Comparison of ENCODE assay signal across 10 mouse cellular contexts in genomic region chr11:50212060-50212739, GRCm38 (mm10). TPM values are rescaled to one million over a fixed set of nuclear protein-coding genes. Genes with fewer than 3 reads are reported as not detected.
DNase-seq lines count a peak whose midpoint lies in the region; ATAC-seq and TF ChIP-seq lines count a peak whose summit lies in the region.
"Had no signal": no experiment of that assay in that cellular context is flagged by ENCODE, and none has a peak within 500 bp of the region (broad histone marks: within the 10 kb centered on the region; RNA-seq: fewer than 3 reads in every experiment).

No protein-coding gene starts in this region.

- H3K79me2 ChIP-seq in C2C12 (ENCODE audit: control insufficient read depth, insufficient read depth) = peaks cover 47% of the 10 kb centered on the region

- no peak overlapping the region for H3K9ac ChIP-seq in forebrain, embryonic 11.5 days (ENCODE audit: low read length)
- H3K9ac ChIP-seq in kidney, embryonic 14.5 days (ENCODE audit: low read depth, low read length) = no peak overlapping the region
- no peak overlapping the region for H3K9ac ChIP-seq in intestine, postnatal 0 days (ENCODE audit: low read depth, low read length)
- H3K9ac ChIP-seq in midbrain, embryonic 11.5 days (ENCODE audit: low read length) = no peak overlapping the region

- no peaks in the 10 kb centered on the region for H3K27me3 ChIP-seq in forebrain, embryonic 10.5 days (ENCODE audit: poor library complexity, severe bottlenecking)
- H3K27me3 ChIP-seq in forebrain, embryonic 11.5 days (ENCODE audit: control insufficient read depth, insufficient read depth, low read length) = no peaks in the 10 kb centered on the region
- H3K27me3 ChIP-seq in kidney, embryonic 14.5 days (ENCODE audit: control insufficient read depth, insufficient read depth, low read length) = no peaks in the 10 kb centered on the region
- H3K27me3 ChIP-seq in C2C12 (ENCODE audit: control insufficient read depth, insufficient read depth, insufficient read length) = no peaks in the 10 kb centered on the region
- H3K27me3 ChIP-seq in intestine, postnatal 0 days (replicated peaks; ENCODE audit: control insufficient read depth, insufficient read depth, low read length) = no peaks in the 10 kb centered on the region
- no peaks in the 10 kb centered on the region for H3K27me3 ChIP-seq in midbrain, embryonic 11.5 days (ENCODE audit: control insufficient read depth, insufficient read depth, low read length)

- 74% methylated on average over 3 of the region's 3 CpGs for WGBS in forebrain, embryonic 10.5 days
- 81% methylated on average over 3 of the region's 3 CpGs for WGBS in forebrain, embryonic 11.5 days
- WGBS in kidney, embryonic 14.5 days = 66% methylated on average over 3 of the region's 3 CpGs
- 61% methylated on average over 3 of the region's 3 CpGs for WGBS in intestine, postnatal 0 days
- WGBS in midbrain, embryonic 11.5 days = 77% methylated on average over 3 of the region's 3 CpGs

- H3K4me3 ChIP-seq in forebrain, embryonic 10.5 days = no peak overlapping the region
- H3K4me3 ChIP-seq in forebrain, embryonic 11.5 days (ENCODE audit: low read depth, low read length) = no peak overlapping the region
- no peak overlapping the region for H3K4me3 ChIP-seq in kidney, embryonic 14.5 days (ENCODE audit: low read length)
- no peak overlapping the region for H3K4me3 ChIP-seq in C2C12 (ENCODE audit: insufficient read depth, poor library complexity, severe bottlenecking)
- H3K4me3 ChIP-seq in intestine, postnatal 0 days (ENCODE audit: low read depth, low read length) = no peak overlapping the region
- no peak overlapping the region for H3K4me3 ChIP-seq in midbrain, embryonic 11.5 days (ENCODE audit: low read depth, low read length)

- H3K9me3 ChIP-seq in forebrain, embryonic 10.5 days = no peaks in the 10 kb centered on the region
- no peaks in the 10 kb centered on the region for H3K9me3 ChIP-seq in forebrain, embryonic 11.5 days (ENCODE audit: control insufficient read depth, low read length)
- no peaks in the 10 kb centered on the region for H3K9me3 ChIP-seq in kidney, embryonic 14.5 days (ENCODE audit: control insufficient read depth, low read length)
- H3K9me3 ChIP-seq in intestine, postnatal 0 days (ENCODE audit: control insufficient read depth) = no peaks in the 10 kb centered on the region
- no peaks in the 10 kb centered on the region for H3K9me3 ChIP-seq in midbrain, embryonic 11.5 days (ENCODE audit: control insufficient read depth, low read length)

- peaks cover 31% of the 10 kb centered on the region for H3K79me3 ChIP-seq in C2C12 (ENCODE audit: low read depth)

- TF ChIP-seq CTCF in C2C12 (IDR thresholded peaks at IDR 0.05; ENCODE audit: control insufficient read depth, insufficient read depth, insufficient read length) = no peak
- TF ChIP-seq CTCF in intestine, postnatal 0 days (IDR thresholded peaks at IDR 0.05; ENCODE audit: low read depth) = no peak

- peak overlapping the region; percentile 22 for H3ac ChIP-seq in C2C12 (ENCODE audit: control insufficient read depth, insufficient read length, low read depth)

- H3K36me3 ChIP-seq in forebrain, embryonic 10.5 days (replicated peaks) = peaks cover 14% of the 10 kb centered on the region
- H3K36me3 ChIP-seq in forebrain, embryonic 11.5 days (ENCODE audit: control insufficient read depth, insufficient read depth, low read length) = no peaks in the 10 kb centered on the region; the same call in 1 of the 2 replicates
- H3K36me3 ChIP-seq in kidney, embryonic 14.5 days (ENCODE audit: control insufficient read depth, insufficient read depth, low read length) = peaks cover 9% of the 10 kb centered on the region
- H3K36me3 ChIP-seq in C2C12 (ENCODE audit: control insufficient read depth, insufficient read depth) = peaks cover 21% of the 10 kb centered on the region
- peaks cover 10% of the 10 kb centered on the region for H3K36me3 ChIP-seq in intestine, postnatal 0 days (ENCODE audit: control insufficient read depth, insufficient read depth)
- H3K36me3 ChIP-seq in midbrain, embryonic 11.5 days (ENCODE audit: control insufficient read depth, insufficient read depth, low read length) = peaks cover under 1% of the 10 kb centered on the region; the same call in 1 of the 2 replicates

- no peak for DNase-seq in forebrain, embryonic 10.5 days (ENCODE audit: extremely low spot score, low spot score)
- no peak for DNase-seq in forebrain, embryonic 11.5 days (ENCODE audit: low spot score)
- DNase-seq in kidney, adult 8-10 months = no peak
- DNase-seq in midbrain, embryonic 11.5 days (ENCODE audit: low spot score, missing footprints) = no peak
- DNase-seq: left cerebral cortex, postnatal 4 days had no signal

- H3K4me2 ChIP-seq in forebrain, embryonic 11.5 days (ENCODE audit: low read depth, low read length, severe bottlenecking) = no peak overlapping the region
- H3K4me2 ChIP-seq in kidney, embryonic 14.5 days (replicated peaks; ENCODE audit: low read depth, low read length) = no peak overlapping the region
- no peak overlapping the region for H3K4me2 ChIP-seq in intestine, postnatal 0 days (replicated peaks; ENCODE audit: low read depth)
- H3K4me2 ChIP-seq in midbrain, embryonic 11.5 days = no peak overlapping the region

- peaks cover 48% of the 10 kb centered on the region for H3K4me1 ChIP-seq in forebrain, embryonic 10.5 days
- peaks cover 4% of the 10 kb centered on the region; the same call in 1 of the 2 replicates for H3K4me1 ChIP-seq in forebrain, embryonic 11.5 days (replicated peaks; ENCODE audit: control insufficient read depth, insufficient read depth, low read length)
- peaks cover 19% of the 10 kb centered on the region for H3K4me1 ChIP-seq in kidney, embryonic 14.5 days (ENCODE audit: control insufficient read depth, insufficient read depth, low read length)
- H3K4me1 ChIP-seq in intestine, postnatal 0 days (replicated peaks; ENCODE audit: control insufficient read depth, insufficient read depth, low read length) = peaks cover 3% of the 10 kb centered on the region; the same call in 1 of the 2 replicates
- H3K4me1 ChIP-seq in midbrain, embryonic 11.5 days (ENCODE audit: control insufficient read depth, insufficient read depth, low read length) = peaks cover 11% of the 10 kb centered on the region

- no peak for ATAC-seq in forebrain, embryonic 11.5 days (replicated peaks; ENCODE audit: low FRiP score)
- ATAC-seq in kidney, embryonic 14.5 days (ENCODE audit: low FRiP score, low TSS enrichment) = no peak
- ATAC-seq in intestine, postnatal 0 days = no peak
- ATAC-seq in megakaryocyte progenitor cell, adult 5-6 weeks (replicated peaks; ENCODE audit: poor library complexity) = no peak
- ATAC-seq in midbrain, embryonic 11.5 days (ENCODE audit: low FRiP score) = no peak

- 0 out of 2 replicates have a peak overlapping the region, but pooled peaks have one; percentile 30 for H3K27ac ChIP-seq in forebrain, embryonic 10.5 days
- no peak overlapping the region for H3K27ac ChIP-seq in forebrain, embryonic 11.5 days (ENCODE audit: low read depth, low read length)
- 0 out of 2 replicates have a peak overlapping the region, but pooled peaks have one; percentile 14 for H3K27ac ChIP-seq in kidney, embryonic 14.5 days (ENCODE audit: low read depth, low read length)
- H3K27ac ChIP-seq in intestine, postnatal 0 days (ENCODE audit: low read depth, low read length) = peak overlapping the region; percentile 86
- H3K27ac ChIP-seq in midbrain, embryonic 11.5 days (ENCODE audit: low read depth, low read length) = no peak overlapping the region

RNA-seq across cellular contexts. Expression of gene Mgat4b, which starts 1.5 kb away (rescaled TPM):
- polyA plus RNA-seq in forebrain, embryonic 10.5 days (2016; fragmentation: Nextera tagmentation; extraction: Ambion mirVana) = 10.8 and 13.2 TPM in 2 replicates
- polyA plus RNA-seq in forebrain, embryonic 11.5 days (2014; fragmentation: Nextera tagmentation; extraction: Ambion mirVana) = 24.2 and 30.9 TPM in 2 replicates
- 37.0 and 39.2 TPM in 2 replicates for polyA plus RNA-seq in kidney, embryonic 14.5 days (2014; fragmentation: Nextera tagmentation; extraction: Ambion mirVana)
- 139 TPM for polyA plus RNA-seq in C2C12 (2012; fragmentation: generic; extraction: Trizol)
- polyA plus RNA-seq in intestine, postnatal 0 days (2015; fragmentation: Nextera tagmentation; extraction: Ambion mirVana) = 33.2 and 35.0 TPM in 2 replicates
- 17.4 and 18.9 TPM in 2 replicates for total RNA-seq in megakaryocyte progenitor cell, adult 5-6 weeks (2015)
- total RNA-seq in megakaryocyte progenitor cell, adult 5-6 weeks (2017) = 10.8 and 16.2 TPM in 2 replicates
- 13.4 and 18.7 TPM in 2 replicates for polyA plus RNA-seq in midbrain, embryonic 11.5 days (2014; fragmentation: Nextera tagmentation; extraction: Ambion mirVana)

RNA-seq across cellular contexts. Expression of gene Sqstm1, which starts 1.6 kb away (rescaled TPM):
- polyA plus RNA-seq in forebrain, embryonic 10.5 days (2016; fragmentation: Nextera tagmentation; extraction: Ambion mirVana) = 117 and 122 TPM in 2 replicates
- polyA plus RNA-seq in forebrain, embryonic 11.5 days (2014; fragmentation: Nextera tagmentation; extraction: Ambion mirVana) = 148 and 164 TPM in 2 replicates
- 128 and 197 TPM in 2 replicates for polyA plus RNA-seq in kidney, embryonic 14.5 days (2014; fragmentation: Nextera tagmentation; extraction: Ambion mirVana)
- 660 TPM for polyA plus RNA-seq in C2C12 (2012; fragmentation: generic; extraction: Trizol)
- 197 and 213 TPM in 2 replicates for polyA plus RNA-seq in intestine, postnatal 0 days (2015; fragmentation: Nextera tagmentation; extraction: Ambion mirVana)
- total RNA-seq in megakaryocyte progenitor cell, adult 5-6 weeks (2015) = 42.7 and 49.3 TPM in 2 replicates
- total RNA-seq in megakaryocyte progenitor cell, adult 5-6 weeks (2017) = 207 and 220 TPM in 2 replicates
- polyA plus RNA-seq in midbrain, embryonic 11.5 days (2014; fragmentation: Nextera tagmentation; extraction: Ambion mirVana) = 144 and 156 TPM in 2 replicates

RNA-seq across cellular contexts. Expression of gene Ltc4s, which starts 26.2 kb away (rescaled TPM):
- polyA plus RNA-seq in forebrain, embryonic 10.5 days (2016; fragmentation: Nextera tagmentation; extraction: Ambion mirVana) = 0.79 and 1.1 TPM in 2 replicates
- 0.51 and 0.81 TPM in 2 replicates for polyA plus RNA-seq in forebrain, embryonic 11.5 days (2014; fragmentation: Nextera tagmentation; extraction: Ambion mirVana)
- 1.6 and 1.9 TPM in 2 replicates for polyA plus RNA-seq in kidney, embryonic 14.5 days (2014; fragmentation: Nextera tagmentation; extraction: Ambion mirVana)
- 1.3 TPM for polyA plus RNA-seq in C2C12 (2012; fragmentation: generic; extraction: Trizol)
- 39.5 and 54.4 TPM in 2 replicates for polyA plus RNA-seq in intestine, postnatal 0 days (2015; fragmentation: Nextera tagmentation; extraction: Ambion mirVana)
- total RNA-seq in megakaryocyte progenitor cell, adult 5-6 weeks (2015) = 0.74 and 1.1 TPM in 2 replicates
- 1.4 TPM in 1 of 2 replicates, not detected in the other for total RNA-seq in megakaryocyte progenitor cell, adult 5-6 weeks (2017)
- 0.59 and 0.92 TPM in 2 replicates for polyA plus RNA-seq in midbrain, embryonic 11.5 days (2014; fragmentation: Nextera tagmentation; extraction: Ambion mirVana)
- polyA plus RNA-seq: erythroblast, embryonic 14.5 days had no signal

RNA-seq across cellular contexts. Expression of gene Mrnip, which starts 38.0 kb away (rescaled TPM):
- 22.8 and 25.9 TPM in 2 replicates for polyA plus RNA-seq in forebrain, embryonic 10.5 days (2016; fragmentation: Nextera tagmentation; extraction: Ambion mirVana)
- 20.1 and 21.1 TPM in 2 replicates for polyA plus RNA-seq in forebrain, embryonic 11.5 days (2014; fragmentation: Nextera tagmentation; extraction: Ambion mirVana)
- polyA plus RNA-seq in kidney, embryonic 14.5 days (2014; fragmentation: Nextera tagmentation; extraction: Ambion mirVana) = 21.8 and 22.0 TPM in 2 replicates
- polyA plus RNA-seq in C2C12 (2012; fragmentation: generic; extraction: Trizol) = 4.7 TPM
- polyA plus RNA-seq in intestine, postnatal 0 days (2015; fragmentation: Nextera tagmentation; extraction: Ambion mirVana) = 6.1 and 7.0 TPM in 2 replicates
- 18.8 and 20.0 TPM in 2 replicates for total RNA-seq in megakaryocyte progenitor cell, adult 5-6 weeks (2015)
- 14.6 and 16.5 TPM in 2 replicates for total RNA-seq in megakaryocyte progenitor cell, adult 5-6 weeks (2017)
- 20.0 and 22.8 TPM in 2 replicates for polyA plus RNA-seq in midbrain, embryonic 11.5 days (2014; fragmentation: Nextera tagmentation; extraction: Ambion mirVana)

Comparison
In these comparisons a context has a peak if more than half of its experiments do, and no peak if none do; other contexts are left out.
1. H3K27ac ChIP-seq: peak in forebrain, embryonic 10.5 days (single experiment), kidney, embryonic 14.5 days (single experiment) and intestine, postnatal 0 days (single experiment); none in forebrain, embryonic 11.5 days (single experiment) and midbrain, embryonic 11.5 days (single experiment).
2. RNA of gene Ltc4s, which starts 26.2 kb away (polyA plus RNA-seq): 39.5 to 54.4 TPM in intestine, postnatal 0 days; 1.6 to 1.9 TPM in kidney, embryonic 14.5 days, 1.3 TPM in C2C12 (single experiment), 0.79 to 1.1 TPM in forebrain, embryonic 10.5 days, 0.59 to 0.92 TPM in midbrain, embryonic 11.5 days and 0.51 to 0.81 TPM in forebrain, embryonic 11.5 days; every median in the first group is over 10 times any median in the second.